Comparison of ENCODE assay signal across 10 mouse cellular contexts in genomic region chr14:14346813-14347100, GRCm38 (mm10). TPM values are rescaled to one million over a fixed set of nuclear protein-coding genes. Genes with fewer than 3 reads are reported as not detected.
DNase-seq lines count a peak whose midpoint lies in the region; ATAC-seq and TF ChIP-seq lines count a peak whose summit lies in the region.
"Had no signal": no experiment of that assay in that cellular context is flagged by ENCODE, and none has a peak within 500 bp of the region (broad histone marks: within the 10 kb centered on the region; RNA-seq: fewer than 3 reads in every experiment).

No protein-coding gene starts in this region.

- H3K9me3 ChIP-seq in heart, embryonic 12.5 days (replicated peaks), result peaks cover 58% of the 10 kb centered on the region
- H3K9me3 ChIP-seq in ES-Bruce4 (replicated peaks; ENCODE audit: control insufficient read depth, insufficient read depth, low read length, poor library complexity, severe bottlenecking), result peaks cover 10% of the 10 kb centered on the region; the same call in 1 of the 2 replicates
- H3K9me3 ChIP-seq in forebrain, embryonic 16.5 days (ENCODE audit: control insufficient read depth, low read length), result peaks cover 18% of the 10 kb centered on the region
- H3K9me3 ChIP-seq in liver, embryonic 15.5 days (replicated peaks), result peaks cover 44% of the 10 kb centered on the region

- no peak for TF ChIP-seq CTCF in ES-Bruce4 (IDR thresholded peaks at IDR 0.05; ENCODE audit: low read depth, low read length)

- peaks cover 38% of the 10 kb centered on the region for H3K36me3 ChIP-seq in heart, embryonic 12.5 days
- no peaks in the 10 kb centered on the region for H3K36me3 ChIP-seq in ES-Bruce4 (ENCODE audit: control insufficient read depth, insufficient read depth, low read length, poor library complexity, severe bottlenecking)
- H3K36me3 ChIP-seq in forebrain, embryonic 16.5 days (ENCODE audit: control insufficient read depth, insufficient read depth), result no peaks in the 10 kb centered on the region
- H3K36me3 ChIP-seq in liver, embryonic 15.5 days (replicated peaks), result peaks cover 7% of the 10 kb centered on the region; the same call in 1 of the 2 replicates

- no peaks in the 10 kb centered on the region for H3K27me3 ChIP-seq in heart, embryonic 12.5 days (replicated peaks)
- H3K27me3 ChIP-seq in ES-Bruce4 (ENCODE audit: control insufficient read depth, insufficient read depth, low read length, poor library complexity, severe bottlenecking), result no peaks in the 10 kb centered on the region
- H3K27me3 ChIP-seq in forebrain, embryonic 16.5 days (replicated peaks; ENCODE audit: control insufficient read depth, insufficient read depth, low read length), result no peaks in the 10 kb centered on the region
- no peaks in the 10 kb centered on the region for H3K27me3 ChIP-seq in liver, embryonic 15.5 days

- H3K9ac ChIP-seq in heart, embryonic 12.5 days, result peak overlapping the region; percentile 74
- peak overlapping the region; percentile 69 for H3K9ac ChIP-seq in ES-Bruce4 (ENCODE audit: low read depth, poor library complexity, severe bottlenecking)
- H3K9ac ChIP-seq in forebrain, embryonic 16.5 days (replicated peaks; ENCODE audit: low read depth, low read length), result peak overlapping the region; percentile 65
- no peak overlapping the region for H3K9ac ChIP-seq in liver, embryonic 15.5 days

- H3K4me3 ChIP-seq in heart, embryonic 12.5 days, result peak overlapping the region; percentile 81
- H3K4me3 ChIP-seq in ES-Bruce4 (ENCODE audit: low read depth, low read length), result peak overlapping the region; percentile 72
- H3K4me3 ChIP-seq in forebrain, embryonic 16.5 days (replicated peaks; ENCODE audit: low read length), result peak overlapping the region; percentile 67
- peak overlapping the region; percentile 60 for H3K4me3 ChIP-seq in liver, embryonic 15.5 days (replicated peaks)

- DNase-seq in heart, postnatal 36 days, result no peak
- no peak for DNase-seq in ovary, adult 18-20 months (ENCODE audit: low spot score)
- no peak for DNase-seq in layer of hippocampus, adult 8-10 months (ENCODE audit: low spot score in 2 of 2)
- no peak for DNase-seq in embryo, embryonic 10.5 days (ENCODE audit: low spot score)

- H3K27ac ChIP-seq in heart, embryonic 12.5 days (ENCODE audit: poor library complexity, severe bottlenecking), result peak overlapping the region; percentile 75
- no peak overlapping the region for H3K27ac ChIP-seq in ES-Bruce4 (ENCODE audit: insufficient read depth, low read length)
- H3K27ac ChIP-seq in forebrain, embryonic 16.5 days (ENCODE audit: low read length), result no peak overlapping the region
- H3K27ac ChIP-seq in liver, embryonic 15.5 days (replicated peaks), result no peak overlapping the region

- no peak for ATAC-seq in heart, embryonic 12.5 days (ENCODE audit: insufficient number of reproducible peaks, low FRiP score)
- peak; percentile 11 for ATAC-seq in forebrain, embryonic 16.5 days
- ATAC-seq in liver, embryonic 15.5 days (ENCODE audit: insufficient read depth), result 0 out of 2 replicates have a peak, but pooled peaks have one; percentile 1

- no peak for TF ChIP-seq POLR2A in ES-Bruce4 (IDR thresholded peaks at IDR 0.05; ENCODE audit: insufficient read depth, low read length)

- TF ChIP-seq EP300 in ES-Bruce4 (IDR thresholded peaks at IDR 0.05; ENCODE audit: insufficient read depth, low read depth, low read length), result no peak

- H3K4me1 ChIP-seq in heart, embryonic 12.5 days (replicated peaks), result no peaks in the 10 kb centered on the region
- no peaks in the 10 kb centered on the region for H3K4me1 ChIP-seq in ES-Bruce4 (ENCODE audit: control insufficient read depth, insufficient read depth, low read length)
- H3K4me1 ChIP-seq in forebrain, embryonic 16.5 days (replicated peaks; ENCODE audit: control insufficient read depth, insufficient read depth, low read length), result peaks cover 3% of the 10 kb centered on the region
- H3K4me1 ChIP-seq in liver, embryonic 15.5 days (replicated peaks), result peaks cover 12% of the 10 kb centered on the region; the same call in 1 of the 2 replicates

- H3K4me2 ChIP-seq in heart, embryonic 12.5 days, result peak overlapping the region; percentile 92
- H3K4me2 ChIP-seq in forebrain, embryonic 16.5 days (ENCODE audit: low read length), result peak overlapping the region; percentile 65
- peak overlapping the region; percentile 78 for H3K4me2 ChIP-seq in liver, embryonic 15.5 days

- WGBS in heart, embryonic 12.5 days, result 20% methylated on average over 16 of the region's 16 CpGs
- WGBS in forebrain, embryonic 16.5 days, result 25% methylated on average over 15 of the region's 16 CpGs
- 20% methylated on average over 16 of the region's 16 CpGs for WGBS in liver, embryonic 15.5 days (ENCODE audit: insufficient replicate concordance)

- intact Hi-C loops in heart, postnatal 36 days (cut with DNase I), result loop anchor here (5.0 kb wide), 4 partner anchors 286 to 516 kb away; partner anchors contain the start of gene Slc4a7

RNA-seq across cellular contexts. Expression of gene Il3ra, which starts 0.7 kb away (rescaled TPM):
- polyA plus RNA-seq in heart, embryonic 12.5 days (2016; fragmentation: Nextera tagmentation; extraction: Ambion mirVana), result 2.9 and 3.3 TPM in 2 replicates
- 1 to 10 TPM; 4.2 to 4.8 TPM for total RNA-seq in heart, postnatal 36 days (2021)
- polyA plus RNA-seq in ES-Bruce4 (2011; ENCODE audit: insufficient read depth, insufficient read length, low read depth, missing spikeins), result 7.0 and 11.8 TPM in 2 replicates
- 0.93 and 1.4 TPM in 2 replicates for polyA plus RNA-seq in forebrain, embryonic 16.5 days (2015; fragmentation: Nextera tagmentation; extraction: Ambion mirVana)
- polyA plus RNA-seq in liver, embryonic 15.5 days (2015; fragmentation: Nextera tagmentation; extraction: Ambion mirVana), result 3.3 and 3.6 TPM in 2 replicates
- 10 to 100 TPM in 1 of 4 experiments, 1 to 10 TPM in 3; 3.7 to 10.8 (median 5.0) TPM for total RNA-seq in layer of hippocampus, adult 8-10 months (2022)

RNA-seq across cellular contexts. Expression of gene Olfr31, which starts 24.1 kb away (rescaled TPM):
- polyA plus RNA-seq in heart, embryonic 12.5 days (2016; fragmentation: Nextera tagmentation; extraction: Ambion mirVana), result not detected in 2 replicates
- total RNA-seq in heart, postnatal 36 days (2021), result not detected
- polyA plus RNA-seq in ES-Bruce4 (2011; ENCODE audit: insufficient read depth, insufficient read length, low read depth, missing spikeins), result 0.21 TPM in 1 of 2 replicates, not detected in the other
- not detected in 2 replicates for polyA plus RNA-seq in forebrain, embryonic 16.5 days (2015; fragmentation: Nextera tagmentation; extraction: Ambion mirVana)
- not detected in 2 replicates for polyA plus RNA-seq in liver, embryonic 15.5 days (2015; fragmentation: Nextera tagmentation; extraction: Ambion mirVana)
- total RNA-seq in layer of hippocampus, adult 8-10 months (2022), result not detected
- total RNA-seq: MEL had no signal
- polyA plus RNA-seq: gonadal fat pad, adult 2 months had no signal

RNA-seq across cellular contexts. Expression of gene Olfr721-ps1, which starts 54.3 kb away (rescaled TPM):
- polyA plus RNA-seq in heart, embryonic 12.5 days (2016; fragmentation: Nextera tagmentation; extraction: Ambion mirVana), result not detected in 2 replicates
- not detected for total RNA-seq in heart, postnatal 36 days (2021)
- polyA plus RNA-seq in ES-Bruce4 (2011; ENCODE audit: insufficient read depth, insufficient read length, low read depth, missing spikeins), result not detected in 2 replicates
- not detected in 2 replicates for polyA plus RNA-seq in forebrain, embryonic 16.5 days (2015; fragmentation: Nextera tagmentation; extraction: Ambion mirVana)
- not detected in 2 replicates for polyA plus RNA-seq in liver, embryonic 15.5 days (2015; fragmentation: Nextera tagmentation; extraction: Ambion mirVana)
- not detected for total RNA-seq in layer of hippocampus, adult 8-10 months (2022)
- total RNA-seq: MEL had no signal
- polyA plus RNA-seq: gonadal fat pad, adult 2 months had no signal
